Mouse (Mus musculus) midbrain, embryonic 14.5 days (tissue): ENCODE data around the gene Kat6b. TPM values are rescaled to one million over a fixed set of nuclear protein-coding genes. Genes with fewer than 3 reads are reported as not detected.
A peak's percentile ranks its signal among the peaks of the same experiment; 100 is the strongest.

Experiments used
- ATAC-seq: fragments of 200-750 bp; cut with Nextera tagmentation; 2 replicates; pipeline ENCODE4 v1.8.0; 2017; ENCODE audit warnings: moderate number of reproducible peaks, moderate library complexity; ENCODE audit not compliant: low FRiP score, low TSS enrichment
- DNase-seq: peaks from one replicate; pipeline ENCODE4 v3.0.0-alpha.2; 2015
- H3K27ac ChIP-seq: fragments of 300-500 bp; sonication (generic); replicated peaks from 2 replicates; pipeline ENCODE4 v1.5.1; 2014; ENCODE audit warnings: mild to moderate bottlenecking, low read depth, low read length, moderate library complexity
- H3K27me3 ChIP-seq: fragments of 300-500 bp; sonication (generic); 2 replicates; pipeline ENCODE4 v1.6.1; 2014; ENCODE audit warnings: low read length, control low read depth, mixed read lengths; ENCODE audit not compliant: control insufficient read depth, insufficient read depth
- H3K36me3 ChIP-seq: fragments of 300-500 bp; sonication (generic); 2 replicates; pipeline ENCODE4 v1.6.1; 2014; ENCODE audit warnings: low read length, control low read depth; ENCODE audit not compliant: control insufficient read depth, insufficient read depth
- H3K4me1 ChIP-seq: fragments of 300-500 bp; sonication (generic); 2 replicates; pipeline ENCODE4 v1.6.1; 2014; ENCODE audit warnings: mild to moderate bottlenecking, antibody characterized with exemption, low read length, control low read depth; ENCODE audit not compliant: control insufficient read depth, insufficient read depth
- H3K4me2 ChIP-seq: fragments of 300-500 bp; sonication (generic); 2 replicates; pipeline ENCODE4 v1.6.1; 2014; ENCODE audit warnings: mild to moderate bottlenecking, low read length, moderate library complexity
- H3K4me3 ChIP-seq: fragments of 300-500 bp; sonication (generic); replicated peaks from 2 replicates; pipeline ENCODE4 v1.5.1; 2014; ENCODE audit warnings: low read depth, low read length
- H3K9ac ChIP-seq: fragments of 300-500 bp; sonication (generic); replicated peaks from 2 replicates; pipeline ENCODE4 v1.6.1; 2014; ENCODE audit warnings: mild to moderate bottlenecking, low read length, moderate library complexity
- H3K9me3 ChIP-seq: fragments of 300-500 bp; sonication (generic); 2 replicates; pipeline ENCODE4 v1.6.1; 2016; ENCODE audit warnings: low read length, control low read depth, mixed read lengths; ENCODE audit not compliant: control insufficient read depth
- WGBS: fragments of 180-500 bp; shearing (Covaris S2); extraction: QIAGEN DNeasy Blood & Tissue Kit; methylation state at CpG from one replicate; pipeline ENCODE4 v1.1.7; 2014; 5-methylcytosine and 5-hydroxymethylcytosine counted together
- polyA plus RNA-seq: library from polyadenylated mRNA; unstranded; fragments of >200 nt; fragmentation: Nextera tagmentation; extraction: Ambion mirVana; gene quantifications from 2 replicates; pipeline ENCODE4 v1.2.1, GENCODE M21; 2014

Gene Kat6b
- polyA plus RNA-seq, 1 experiment from 2014 or later = 29.4 TPM

DNA sequence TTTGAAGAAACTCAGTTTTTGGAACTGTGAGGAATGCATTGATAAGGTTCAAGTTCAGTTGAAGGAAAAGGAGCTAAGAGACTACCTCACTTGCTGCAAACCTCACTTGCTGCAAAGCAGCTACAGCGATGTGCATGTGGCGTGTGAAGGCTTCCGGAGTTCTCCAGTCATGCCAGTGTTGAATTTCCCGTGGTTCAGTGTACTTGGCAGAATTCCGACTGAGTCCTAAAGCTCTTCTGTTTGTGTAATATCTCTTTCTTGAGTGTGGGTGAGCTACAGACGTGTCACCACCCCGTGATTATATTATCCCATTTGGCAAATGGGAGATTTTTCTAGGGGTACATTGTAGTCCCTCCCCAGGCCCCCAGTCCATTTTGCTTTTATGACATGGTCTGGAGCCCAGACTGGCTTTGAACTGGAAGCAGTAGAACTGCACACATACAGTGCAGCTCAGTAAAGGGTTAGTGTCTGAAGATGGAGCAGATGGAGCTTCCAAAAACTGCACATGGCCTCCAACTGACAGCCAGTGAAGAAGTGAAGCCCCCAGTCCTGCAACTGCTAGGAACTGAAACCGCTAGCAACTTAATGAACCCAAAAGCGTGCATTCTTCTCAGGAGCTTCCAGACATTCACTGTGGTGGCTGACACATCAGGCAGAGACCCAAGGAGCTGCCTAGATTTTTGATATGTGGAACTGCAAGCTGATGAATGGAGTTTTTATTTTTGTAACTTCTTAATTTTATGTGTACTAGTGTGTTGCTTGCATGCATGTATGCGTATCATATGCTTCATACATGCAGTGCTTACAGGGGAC lies 84.5 kb downstream of the Kat6b start:
- no peaks in the 10 kb centered on the region for H3K36me3 ChIP-seq
- no peak overlapping the region for H3K9ac ChIP-seq
- no peak overlapping the region for H3K4me3 ChIP-seq
- no peak for ATAC-seq
- H3K27me3 ChIP-seq = no peaks in the 10 kb centered on the region
- DNase-seq = no peak
- 95% methylated on average over 10 of the region's 10 CpGs for WGBS
- no peak overlapping the region for H3K4me2 ChIP-seq
- H3K4me1 ChIP-seq = peaks cover 13% of the 10 kb centered on the region; the same call in 1 of the 2 replicates
- H3K27ac ChIP-seq = no peak overlapping the region
- no peaks in the 10 kb centered on the region for H3K9me3 ChIP-seq

- 92% methylated on average over 7 of the region's 7 CpGs for WGBS
- no peak overlapping the region for H3K27ac ChIP-seq
- H3K4me1 ChIP-seq = peaks cover 13% of the 10 kb centered on the region; the same call in 1 of the 2 replicates
- no peak overlapping the region for H3K4me3 ChIP-seq
- DNase-seq (no peak), ATAC-seq (no peak)
- no peaks in the 10 kb centered on the region for H3K36me3 ChIP-seq
- no peaks in the 10 kb centered on the region for H3K27me3 ChIP-seq
- H3K9ac ChIP-seq = no peak overlapping the region
- H3K9me3 ChIP-seq = no peaks in the 10 kb centered on the region
- no peak overlapping the region for H3K4me2 ChIP-seq
Observed at GRCm38 (mm10) chr14:21567293-21567984, 86.2 kb downstream of the Kat6b start.

- DNase-seq (peak; percentile 66), ATAC-seq (no peak)
- Histone ChIP-seq H3K9me3 (no peaks in the 10 kb centered on the region), H3K27ac (peak overlapping the region; percentile 61), H3K36me3 (no peaks in the 10 kb centered on the region), H3K27me3 (no peaks in the 10 kb centered on the region), H3K9ac (no peak overlapping the region), H3K4me1 (peaks cover 2% of the 10 kb centered on the region; the same call in 1 of the 2 replicates), H3K4me2 (no peak overlapping the region), H3K4me3 (no peak overlapping the region)
- 73% methylated on average over 7 of the region's 7 CpGs for WGBS
Observed at GRCm38 (mm10) chr14:21568821-21569220, 87.6 kb downstream of the Kat6b start.

GRCm38 (mm10) chr14:21574686-21575309 lies 93.6 kb downstream of the Kat6b start:
- ATAC-seq (no peak), DNase-seq (no peak)
- Histone ChIP-seq H3K27ac (no peak overlapping the region), H3K4me2 (no peak overlapping the region), H3K4me1 (no peaks in the 10 kb centered on the region), H3K4me3 (no peak overlapping the region), H3K9ac (no peak overlapping the region), H3K36me3 (no peaks in the 10 kb centered on the region), H3K9me3 (no peaks in the 10 kb centered on the region), H3K27me3 (no peaks in the 10 kb centered on the region)
- 91% methylated on average over 8 of the region's 8 CpGs for WGBS

DNA sequence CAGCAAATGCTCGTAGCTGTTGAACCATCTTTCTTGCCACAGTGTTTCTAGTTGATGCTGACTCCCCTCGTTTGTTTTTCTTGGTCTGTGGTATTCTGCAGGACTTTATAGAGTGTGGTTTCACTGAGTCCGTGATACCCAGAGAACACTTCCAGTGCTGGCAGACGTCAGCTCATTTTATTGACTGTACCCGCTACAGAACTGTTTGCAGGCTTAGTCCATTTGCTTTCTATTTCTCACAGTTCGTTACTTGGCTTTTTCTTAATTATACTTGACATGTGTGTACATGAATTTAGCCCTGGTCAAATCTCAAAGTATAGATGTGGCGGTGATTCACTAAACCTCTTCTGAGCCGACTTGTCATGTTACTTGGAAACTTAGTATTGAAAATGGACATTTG lies 95.6 kb downstream of the Kat6b start:
- peaks cover 9% of the 10 kb centered on the region; the same call in 1 of the 2 replicates for H3K4me1 ChIP-seq
- 74% methylated on average over 8 of the region's 8 CpGs for WGBS
- no peak overlapping the region for H3K9ac ChIP-seq
- no peak overlapping the region for H3K27ac ChIP-seq
- DNase-seq (no peak), ATAC-seq (no peak)
- H3K9me3 ChIP-seq = no peaks in the 10 kb centered on the region
- H3K4me3 ChIP-seq = no peak overlapping the region
- no peaks in the 10 kb centered on the region for H3K27me3 ChIP-seq
- H3K4me2 ChIP-seq = no peak overlapping the region
- no peaks in the 10 kb centered on the region for H3K36me3 ChIP-seq

DNA sequence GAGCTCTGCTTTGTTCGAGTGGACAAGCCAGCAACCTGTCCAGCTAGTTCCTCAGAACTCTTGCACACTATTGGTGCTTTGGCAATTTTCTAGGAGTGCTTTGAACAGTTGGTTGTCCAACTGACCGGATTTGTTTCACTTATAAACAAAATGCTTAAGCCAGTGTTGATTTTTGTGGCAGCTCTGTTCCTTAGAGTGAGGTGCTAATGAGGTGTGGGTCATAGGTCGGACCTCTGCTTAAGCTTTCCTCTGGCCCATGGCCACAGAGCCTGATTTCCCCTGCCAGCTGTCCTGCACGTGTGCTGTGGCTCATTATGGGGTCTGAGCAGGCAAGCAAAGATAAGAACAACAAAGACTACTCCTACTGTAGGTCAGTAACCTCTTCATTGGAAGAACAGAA lies 100.0 kb downstream of the Kat6b start:
- peaks cover 41% of the 10 kb centered on the region for H3K4me1 ChIP-seq
- WGBS = 7% methylated on average over 4 of the region's 4 CpGs
- H3K27ac ChIP-seq = no peak overlapping the region
- no peaks in the 10 kb centered on the region for H3K36me3 ChIP-seq
- DNase-seq = no peak
- no peak overlapping the region for H3K4me3 ChIP-seq
- no peak for ATAC-seq
- H3K27me3 ChIP-seq = no peaks in the 10 kb centered on the region
- no peak overlapping the region for H3K4me2 ChIP-seq
- H3K9me3 ChIP-seq = no peaks in the 10 kb centered on the region
- H3K9ac ChIP-seq = no peak overlapping the region

DNA sequence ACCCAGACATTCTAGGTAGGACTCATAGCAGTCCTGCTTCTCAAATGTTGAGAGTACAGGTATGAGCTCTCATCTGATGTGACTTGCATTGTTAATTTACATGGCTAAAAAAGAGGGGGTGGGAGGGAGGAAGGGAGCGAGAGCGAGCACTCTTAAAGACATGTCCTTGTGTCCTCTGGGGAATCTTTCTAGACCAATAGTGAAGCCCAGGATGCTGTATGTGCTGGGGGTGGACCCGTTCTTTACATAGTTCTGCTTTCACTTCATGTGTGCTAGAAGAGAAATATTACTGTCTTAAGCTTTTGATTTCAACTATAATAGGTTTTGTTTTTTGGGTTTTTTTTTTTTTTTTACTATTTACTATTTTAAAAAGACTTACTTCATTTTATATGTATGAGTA lies 101.1 kb downstream of the Kat6b start:
- Histone ChIP-seq H3K4me2 (no peak overlapping the region), H3K4me1 (peaks cover 51% of the 10 kb centered on the region), H3K9ac (no peak overlapping the region), H3K27ac (no peak overlapping the region), H3K9me3 (no peaks in the 10 kb centered on the region), H3K4me3 (no peak overlapping the region), H3K27me3 (no peaks in the 10 kb centered on the region), H3K36me3 (no peaks in the 10 kb centered on the region)
- DNase-seq (no peak), ATAC-seq (no peak)
- 80% methylated on average over 3 of the region's 3 CpGs for WGBS

DNA sequence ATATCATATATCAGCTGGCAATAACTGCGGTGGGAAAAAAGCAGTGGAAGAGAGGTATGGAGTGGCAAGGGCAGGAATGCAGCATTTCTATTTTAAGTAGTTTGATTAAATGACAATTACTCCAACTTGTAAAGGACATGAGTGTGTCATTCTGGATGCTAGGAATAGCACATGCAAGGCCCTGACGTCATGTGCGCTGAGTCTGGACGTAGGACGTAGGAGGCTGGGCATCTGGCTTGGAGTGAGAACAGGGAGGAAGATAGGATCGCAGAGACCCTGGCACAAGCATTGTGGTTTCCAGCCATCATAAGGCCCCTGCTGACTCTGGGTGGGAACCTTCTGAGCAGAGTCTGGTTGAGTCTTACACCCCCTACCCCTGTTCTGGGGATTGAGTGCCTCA lies 101.8 kb downstream of the Kat6b start:
- DNase-seq (no peak), ATAC-seq (no peak)
- Histone ChIP-seq H3K4me3 (no peak overlapping the region), H3K27me3 (no peaks in the 10 kb centered on the region), H3K27ac (0 out of 2 replicates have a peak overlapping the region, but pooled peaks have one; percentile 26), H3K4me2 (no peak overlapping the region), H3K9ac (no peak overlapping the region), H3K9me3 (no peaks in the 10 kb centered on the region), H3K36me3 (no peaks in the 10 kb centered on the region), H3K4me1 (peaks cover 52% of the 10 kb centered on the region)
- WGBS = 65% methylated on average over 6 of the region's 6 CpGs
